Mouse (Mus musculus): ENCODE measurements around the gene Aanat.

DNA sequence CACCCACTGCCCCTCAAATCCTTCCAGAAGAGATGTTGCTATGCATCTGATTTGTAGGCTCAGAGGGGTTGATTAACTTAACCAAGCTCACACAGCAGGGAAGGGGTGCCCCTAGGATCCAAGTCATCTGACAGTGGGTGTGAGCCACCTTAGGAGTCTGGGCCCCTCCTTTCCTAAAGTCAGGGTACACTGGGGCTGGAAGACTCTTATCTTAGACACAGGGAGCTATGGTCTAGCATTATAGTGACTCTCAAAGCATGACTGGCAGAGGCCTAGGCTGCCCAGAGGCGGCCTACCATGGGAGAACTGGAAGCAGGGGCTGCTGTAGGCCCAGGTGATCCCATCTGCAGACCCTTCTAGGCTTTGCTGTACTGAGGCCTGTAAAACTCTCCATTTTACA, 26.3 kb downstream of the Aanat start:
- TF ChIP-seq CTCF (IDR thresholded peaks at IDR 0.05; ENCODE audit: low read depth, low read length): no peak
- TF ChIP-seq POLR2A (IDR thresholded peaks at IDR 0.05; ENCODE audit: extremely low read depth, insufficient read depth, low read length): no peak
